Mouse (Mus musculus) c-Kit-positive CD71-negative TER-119-negative erythroid progenitor cells, embryonic 14.5 days (primary cell): ENCODE results near the gene Rfc5.

Experiments
- DNase-seq: peaks from one replicate; pipeline ENCODE4 v3.0.0-alpha.2; 2013; ENCODE audit warnings: low read depth

The Rfc5 gene

GRCm38 (mm10) chr5:117374372-117375049 is 14.3 kb downstream of the Rfc5 start:
- DNase-seq, result no peak

- DNase-seq, result no peak
Measured at GRCm38 (mm10) chr5:117373418-117373817, 15.4 kb downstream of the Rfc5 start.

GRCm38 (mm10) chr5:117370592-117370991 is 18.3 kb downstream of the Rfc5 start:
- no peak for DNase-seq

- no peak for DNase-seq
Measured at GRCm38 (mm10) chr5:117367206-117367605, 21.6 kb downstream of the Rfc5 start.

- DNase-seq, result no peak
Measured at GRCm38 (mm10) chr5:117365904-117366561, 22.8 kb downstream of the Rfc5 start.

GRCm38 (mm10) chr5:117364821-117365220 is 24.0 kb downstream of the Rfc5 start:
- no peak for DNase-seq

GRCm38 (mm10) chr5:117363066-117363782 is 25.6 kb downstream of the Rfc5 start:
- no peak for DNase-seq

GRCm38 (mm10) chr5:117361590-117361989 is 27.3 kb downstream of the Rfc5 start:
- DNase-seq, result no peak

- no peak for DNase-seq
Measured at GRCm38 (mm10) chr5:117360631-117361541, 28.0 kb downstream of the Rfc5 start.

- DNase-seq, result no peak
Measured at GRCm38 (mm10) chr5:117360228-117360515, 28.7 kb downstream of the Rfc5 start.

GRCm38 (mm10) chr5:117359497-117360227 is 29.2 kb downstream of the Rfc5 start:
- DNase-seq, result no peak

- DNase-seq, result no peak
Measured at GRCm38 (mm10) chr5:117358725-117359124, 30.1 kb downstream of the Rfc5 start.

- DNase-seq, result no peak
Measured at GRCm38 (mm10) chr5:117358248-117358630, 30.6 kb downstream of the Rfc5 start.

GRCm38 (mm10) chr5:117357478-117358247 is 31.2 kb downstream of the Rfc5 start:
- DNase-seq, result no peak

GRCm38 (mm10) chr5:117357129-117357477 is 31.7 kb downstream of the Rfc5 start, which contains the start of gene Wsb2:
Gene Wsb2 (plus strand): TSS chr5:117357304.
- DNase-seq, result no peak

- DNase-seq, result no peak
Measured at GRCm38 (mm10) chr5:117356365-117357128, 32.3 kb downstream of the Rfc5 start.

GRCm38 (mm10) chr5:117355648-117356303 is 33.1 kb downstream of the Rfc5 start:
- no peak for DNase-seq

GRCm38 (mm10) chr5:117354121-117354520 is 34.7 kb downstream of the Rfc5 start:
- DNase-seq, result no peak

GRCm38 (mm10) chr5:117348279-117348678 is 40.6 kb downstream of the Rfc5 start:
- no peak for DNase-seq

GRCm38 (mm10) chr5:117347838-117348237 is 41.0 kb downstream of the Rfc5 start:
- DNase-seq, result no peak
